Mouse (Mus musculus) myocyte (in vitro differentiated cells): ENCODE measurements around the gene Ssbp3. TPM values are rescaled to one million over a fixed set of nuclear protein-coding genes. Genes with fewer than 3 reads are reported as not detected.
A peak's percentile ranks its signal among the peaks of the same experiment; 100 is the strongest.

Experiments
- H3K27me3 ChIP-seq: one replicate; pipeline ENCODE4 v1.6.1; 2011; ENCODE audit not compliant: control insufficient read depth, insufficient read depth, insufficient read length
- H3K36me3 ChIP-seq: one replicate; pipeline ENCODE4 v1.6.1; 2011; ENCODE audit not compliant: control insufficient read depth, insufficient read depth
- H3K4me2 ChIP-seq: one replicate; pipeline ENCODE4 v1.6.1; 2011; ENCODE audit warnings: low read depth, control low read depth
- H3K4me3 ChIP-seq: one replicate; pipeline ENCODE4 v1.5.1; 2011; ENCODE audit warnings: mild to moderate bottlenecking, control low read depth, moderate library complexity
- H3K79me2 ChIP-seq: one replicate; pipeline ENCODE4 v1.6.1; 2011; ENCODE audit not compliant: control insufficient read depth, insufficient read depth
- H3ac ChIP-seq: one replicate; pipeline ENCODE4 v1.6.1; 2011; ENCODE audit not compliant: control insufficient read depth, insufficient read length
- CEBPB ChIP-seq: IDR thresholded peaks from 2 replicates; pipeline ENCODE4 v1.6.1; 2011; ENCODE audit warnings: mild to moderate bottlenecking, moderate library complexity; ENCODE audit not compliant: poor library complexity, insufficient read depth, severe bottlenecking
- E2F4 ChIP-seq: IDR thresholded peaks from one replicate; pipeline ENCODE4 v1.6.1; 2011; ENCODE audit warnings: mild to moderate bottlenecking, control low read depth, moderate library complexity; ENCODE audit not compliant: insufficient read depth
- MAX ChIP-seq: IDR thresholded peaks from one replicate; pipeline ENCODE4 v1.6.1; 2011; ENCODE audit warnings: low read depth, mild to moderate bottlenecking, control low read depth
- MYOD1 ChIP-seq, 3 experiments: IDR thresholded peaks; one replicate each; pipeline ENCODE4 v1.6.1; 2011; ENCODE audit warnings: control low read depth in 2 of 3, low read depth in 2 of 3, mild to moderate bottlenecking in 2 of 3, moderate library complexity in 1 of 3; ENCODE audit not compliant: insufficient read length in 2 of 3, control insufficient read depth in 1 of 3
- MYOG ChIP-seq, 3 experiments: IDR thresholded peaks; one replicate each; pipeline ENCODE4 v1.6.1; 2011; ENCODE audit warnings: control low read depth in 2 of 3, low read depth in 2 of 3, mild to moderate bottlenecking in 2 of 3; ENCODE audit not compliant: insufficient read length in 2 of 3, control insufficient read depth in 1 of 3, insufficient read depth in 1 of 3
- POLR2A ChIP-seq: IDR thresholded peaks from one replicate; pipeline ENCODE4 v1.6.1; 2011; ENCODE audit warnings: low read depth, mild to moderate bottlenecking, control low read depth, moderate library complexity; ENCODE audit not compliant: insufficient read length
- POLR2AphosphoS2 ChIP-seq: IDR thresholded peaks from one replicate; pipeline ENCODE4 v1.6.1; 2011; ENCODE audit warnings: low read depth, control low read depth; ENCODE audit not compliant: insufficient read length
- REST ChIP-seq: IDR thresholded peaks from one replicate; pipeline ENCODE4 v1.6.1; 2011; ENCODE audit warnings: mild to moderate bottlenecking, control low read depth, moderate library complexity; ENCODE audit not compliant: insufficient read depth, insufficient read length
- SRF ChIP-seq: IDR thresholded peaks from one replicate; pipeline ENCODE4 v1.6.1; 2011; ENCODE audit warnings: low read depth; ENCODE audit not compliant: control insufficient read depth, insufficient read length
- TCF12 ChIP-seq: IDR thresholded peaks from one replicate; pipeline ENCODE4 v1.6.1; 2011; ENCODE audit warnings: mild to moderate bottlenecking, control low read depth; ENCODE audit not compliant: poor library complexity, insufficient read depth, severe bottlenecking
- TCF3 ChIP-seq: IDR thresholded peaks from one replicate; pipeline ENCODE4 v1.6.1; 2011; ENCODE audit warnings: low read depth, control low read depth; ENCODE audit not compliant: insufficient read length
- USF1 ChIP-seq: IDR thresholded peaks from one replicate; pipeline ENCODE4 v1.6.1; 2011; ENCODE audit warnings: low read depth, mild to moderate bottlenecking, control low read depth, moderate library complexity
- polyA plus RNA-seq: library from polyadenylated mRNA; unstranded; fragments of >200 nt; fragmentation: generic; extraction: Trizol; gene quantifications from one replicate; pipeline ENCODE4 v1.2.1, GENCODE M21; 2012; ENCODE audit warnings: missing spikeins

Gene Ssbp3
- polyA plus RNA-seq, 1 experiment = 59.4 TPM

- Histone ChIP-seq H3K27me3 (no peaks in the 10 kb centered on the region), H3K4me2 (no peak overlapping the region), H3ac (no peak overlapping the region), H3K79me2 (peaks cover 58% of the 10 kb centered on the region), H3K4me3 (no peak overlapping the region), H3K36me3 (no peaks in the 10 kb centered on the region)
- no peak for TF ChIP-seq TCF3
- TF ChIP-seq USF1 = no peak
- no peak for TF ChIP-seq MAX
- TF ChIP-seq TCF12 = no peak
These were observed 93.8 kb downstream of the Ssbp3 start for GRCm38 (mm10) chr4:107004346-107004745.

GRCm38 (mm10) chr4:107005166-107005565 is 94.7 kb downstream of the Ssbp3 start:
- Histone ChIP-seq H3K27me3 (no peaks in the 10 kb centered on the region), H3K4me3 (no peak overlapping the region), H3K4me2 (no peak overlapping the region), H3ac (no peak overlapping the region), H3K36me3 (no peaks in the 10 kb centered on the region), H3K79me2 (peaks cover 50% of the 10 kb centered on the region)
- TF ChIP-seq TCF12 (no peak), MYOG (IDR thresholded peaks at IDR 0.05; ENCODE audit: control insufficient read depth in 1 of 3, insufficient read depth in 1 of 3, insufficient read length in 2 of 3, low read depth in 2 of 3) (no peak), USF1 (no peak), CEBPB (no peak), MAX (no peak), E2F4 (no peak), TCF3 (no peak), SRF (no peak)

- Histone ChIP-seq H3K27me3 (no peaks in the 10 kb centered on the region), H3K79me2 (peaks cover 39% of the 10 kb centered on the region), H3K4me3 (no peak overlapping the region), H3K36me3 (peaks cover 3% of the 10 kb centered on the region), H3K4me2 (no peak overlapping the region), H3ac (no peak overlapping the region)
- TF ChIP-seq SRF (no peak), MYOG (IDR thresholded peaks at IDR 0.05; ENCODE audit: control insufficient read depth in 1 of 3, insufficient read depth in 1 of 3, insufficient read length in 2 of 3, low read depth in 2 of 3) (peak in 1 of 3 experiments; percentile 30)
These were observed 95.7 kb downstream of the Ssbp3 start for GRCm38 (mm10) chr4:107006229-107006628.

GRCm38 (mm10) chr4:107006807-107007206 is 96.3 kb downstream of the Ssbp3 start:
- no peak for TF ChIP-seq CEBPB
- H3K36me3 ChIP-seq = peaks cover 3% of the 10 kb centered on the region
- peaks cover 36% of the 10 kb centered on the region for H3K79me2 ChIP-seq
- no peak overlapping the region for H3K4me2 ChIP-seq
- no peak overlapping the region for H3K4me3 ChIP-seq
- H3K27me3 ChIP-seq = no peaks in the 10 kb centered on the region
- H3ac ChIP-seq = no peak overlapping the region

- Histone ChIP-seq H3K79me2 (peaks cover 30% of the 10 kb centered on the region), H3K4me2 (no peak overlapping the region), H3ac (no peak overlapping the region), H3K4me3 (no peak overlapping the region), H3K36me3 (peaks cover 3% of the 10 kb centered on the region), H3K27me3 (no peaks in the 10 kb centered on the region)
- no peak for TF ChIP-seq CEBPB
- no peak for TF ChIP-seq POLR2A
- no peak for TF ChIP-seq SRF
- no peak for TF ChIP-seq TCF12
- TF ChIP-seq TCF3 = no peak
- no peak for TF ChIP-seq MYOD1 (IDR thresholded peaks at IDR 0.05; ENCODE audit: control insufficient read depth in 1 of 3, insufficient read length in 2 of 3, low read depth in 2 of 3)
- no peak for TF ChIP-seq E2F4
- no peak for TF ChIP-seq POLR2AphosphoS2
- no peak for TF ChIP-seq MAX
- no peak for TF ChIP-seq REST
These were observed 96.9 kb downstream of the Ssbp3 start for GRCm38 (mm10) chr4:107007359-107007758.

GRCm38 (mm10) chr4:107008161-107008560 is 97.7 kb downstream of the Ssbp3 start:
- Histone ChIP-seq H3K27me3 (no peaks in the 10 kb centered on the region), H3K36me3 (peaks cover 3% of the 10 kb centered on the region), H3ac (no peak overlapping the region), H3K4me3 (no peak overlapping the region), H3K4me2 (no peak overlapping the region), H3K79me2 (peaks cover 26% of the 10 kb centered on the region)
- TF ChIP-seq SRF = no peak
- TF ChIP-seq TCF3 = no peak
- TF ChIP-seq POLR2AphosphoS2 = no peak
- no peak for TF ChIP-seq MYOG (IDR thresholded peaks at IDR 0.05; ENCODE audit: control insufficient read depth in 1 of 3, insufficient read depth in 1 of 3, insufficient read length in 2 of 3, low read depth in 2 of 3)
- no peak for TF ChIP-seq REST
- no peak for TF ChIP-seq CEBPB
- TF ChIP-seq MYOD1 (IDR thresholded peaks at IDR 0.05; ENCODE audit: control insufficient read depth in 1 of 3, insufficient read length in 2 of 3, low read depth in 2 of 3) = no peak
- no peak for TF ChIP-seq MAX
- TF ChIP-seq E2F4 = no peak
- no peak for TF ChIP-seq TCF12
- no peak for TF ChIP-seq POLR2A
- no peak for TF ChIP-seq USF1
